Mouse (Mus musculus): Measurements from ENCODE around the gene Dnase1.

GRCm38 (mm10) chr16:4074836-4075235 lies 38.1 kb downstream of the Dnase1 start:
- TF ChIP-seq CTCF (IDR thresholded peaks at IDR 0.05; ENCODE audit: low read depth, low read length), result no peak
- TF ChIP-seq POLR2A (IDR thresholded peaks at IDR 0.05; ENCODE audit: insufficient read depth, low read length), result no peak
- TF ChIP-seq EP300 (IDR thresholded peaks at IDR 0.05; ENCODE audit: insufficient read depth, low read depth, low read length), result no peak

Measured in ES-Bruce4 (cell line).